Mouse (Mus musculus): ENCODE measurements around the gene Arvcf.

Arvcf gene

DNA sequence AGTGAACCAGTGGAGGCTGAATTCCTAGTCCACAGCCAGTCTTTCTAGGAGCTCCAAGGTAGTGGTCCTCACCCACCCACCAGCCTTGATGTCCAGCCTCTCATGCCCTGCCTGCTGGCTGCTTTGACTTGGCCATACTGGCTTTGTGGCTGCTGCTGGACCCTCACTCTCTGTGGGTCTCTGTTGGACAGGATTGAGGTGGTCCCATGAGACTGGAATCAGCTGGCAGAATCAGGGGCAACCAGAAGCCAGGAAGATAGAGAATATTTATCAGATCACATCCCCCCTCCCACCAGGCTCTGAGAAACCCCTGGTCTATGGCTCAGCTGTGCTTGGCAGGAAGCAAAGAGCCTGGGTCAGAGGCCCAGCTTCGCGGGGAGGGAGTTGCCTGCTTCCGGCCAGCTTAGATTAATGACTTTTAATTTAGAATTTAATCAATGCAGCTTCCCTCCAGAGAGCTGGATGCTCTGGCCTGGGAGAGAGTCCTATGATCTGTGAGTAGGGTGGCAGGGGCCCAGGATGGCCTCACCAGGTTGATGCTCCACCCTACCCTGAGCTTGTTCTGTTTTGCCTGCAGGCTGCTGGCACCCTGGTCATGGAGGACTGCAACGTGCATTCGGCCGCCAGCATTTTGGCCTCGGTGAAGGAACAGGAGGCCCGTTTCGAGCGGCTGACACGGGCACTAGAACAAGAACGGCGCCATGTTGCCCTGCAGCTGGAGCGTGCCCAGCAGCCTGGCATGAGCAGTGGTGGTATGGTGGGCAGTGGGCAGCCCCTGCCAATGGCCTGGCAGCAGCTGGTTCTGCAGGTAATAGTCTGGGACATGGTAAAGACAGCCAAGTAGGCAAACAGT lies 40.8 kb downstream of the Arvcf start:
- DNase-seq (ENCODE audit: low spot score): no peak

DNA sequence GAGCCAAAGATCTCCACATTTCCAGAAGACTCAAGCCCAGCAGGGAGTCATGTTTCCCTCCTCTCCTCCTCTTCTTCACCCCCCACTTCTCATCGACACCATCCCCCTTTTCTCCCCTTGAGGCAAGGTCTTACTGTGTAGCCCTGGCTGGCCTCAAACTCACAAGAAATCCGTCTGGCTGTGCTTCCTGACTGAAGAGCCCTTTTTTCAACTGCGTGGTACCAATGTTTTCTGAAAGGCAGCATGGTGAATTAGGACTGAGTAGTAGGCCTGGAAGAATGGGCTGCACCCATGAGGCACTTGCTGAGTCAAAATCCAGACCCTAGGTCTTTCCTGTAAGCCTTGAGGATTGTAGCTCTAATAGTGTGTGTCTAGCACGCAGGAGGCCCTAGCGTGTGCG lies 42.4 kb downstream of the Arvcf start:
- no peak for DNase-seq (ENCODE audit: low spot score)

DNA sequence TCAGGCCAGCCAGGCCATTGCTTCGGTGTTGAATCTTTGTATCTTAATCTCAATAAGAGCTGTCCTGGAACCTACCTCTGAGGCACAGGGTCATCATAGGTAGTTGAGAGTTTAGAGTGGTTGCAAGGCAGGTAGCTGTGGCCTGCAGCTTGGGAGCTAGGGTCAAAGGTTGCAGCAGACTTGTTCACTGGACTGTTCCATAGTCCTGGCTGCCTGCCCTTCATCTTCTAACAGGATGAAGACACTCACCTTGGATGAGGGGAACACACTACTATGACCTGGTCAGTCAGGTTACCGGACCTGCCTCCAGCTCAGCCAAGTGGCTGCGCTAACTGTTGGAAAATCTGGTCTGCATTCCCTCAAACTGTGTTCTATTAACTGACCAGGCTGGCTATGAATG lies 43.1 kb downstream of the Arvcf start:
- no peak for DNase-seq (ENCODE audit: low spot score)

DNA sequence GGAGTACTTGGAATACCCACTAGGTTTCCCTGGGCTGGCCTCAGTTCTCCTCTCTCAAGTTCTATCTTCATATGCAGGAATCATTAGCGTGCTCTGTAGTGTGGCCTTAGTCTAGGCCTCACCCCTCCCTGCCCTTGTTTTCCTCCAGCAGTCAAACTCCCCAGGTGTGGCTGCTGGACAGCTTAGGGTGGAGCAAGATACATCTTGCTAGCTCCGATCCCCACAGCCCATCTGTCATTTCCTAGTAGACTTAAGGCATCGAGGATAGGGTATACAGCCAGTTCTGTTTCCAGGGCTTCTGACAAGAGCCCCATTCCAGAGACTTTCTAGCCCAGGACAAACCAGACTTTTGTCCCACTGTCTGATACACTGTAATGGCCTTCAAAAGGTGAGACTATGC lies 43.7 kb downstream of the Arvcf start:
- no peak for DNase-seq (ENCODE audit: low spot score)

DNA sequence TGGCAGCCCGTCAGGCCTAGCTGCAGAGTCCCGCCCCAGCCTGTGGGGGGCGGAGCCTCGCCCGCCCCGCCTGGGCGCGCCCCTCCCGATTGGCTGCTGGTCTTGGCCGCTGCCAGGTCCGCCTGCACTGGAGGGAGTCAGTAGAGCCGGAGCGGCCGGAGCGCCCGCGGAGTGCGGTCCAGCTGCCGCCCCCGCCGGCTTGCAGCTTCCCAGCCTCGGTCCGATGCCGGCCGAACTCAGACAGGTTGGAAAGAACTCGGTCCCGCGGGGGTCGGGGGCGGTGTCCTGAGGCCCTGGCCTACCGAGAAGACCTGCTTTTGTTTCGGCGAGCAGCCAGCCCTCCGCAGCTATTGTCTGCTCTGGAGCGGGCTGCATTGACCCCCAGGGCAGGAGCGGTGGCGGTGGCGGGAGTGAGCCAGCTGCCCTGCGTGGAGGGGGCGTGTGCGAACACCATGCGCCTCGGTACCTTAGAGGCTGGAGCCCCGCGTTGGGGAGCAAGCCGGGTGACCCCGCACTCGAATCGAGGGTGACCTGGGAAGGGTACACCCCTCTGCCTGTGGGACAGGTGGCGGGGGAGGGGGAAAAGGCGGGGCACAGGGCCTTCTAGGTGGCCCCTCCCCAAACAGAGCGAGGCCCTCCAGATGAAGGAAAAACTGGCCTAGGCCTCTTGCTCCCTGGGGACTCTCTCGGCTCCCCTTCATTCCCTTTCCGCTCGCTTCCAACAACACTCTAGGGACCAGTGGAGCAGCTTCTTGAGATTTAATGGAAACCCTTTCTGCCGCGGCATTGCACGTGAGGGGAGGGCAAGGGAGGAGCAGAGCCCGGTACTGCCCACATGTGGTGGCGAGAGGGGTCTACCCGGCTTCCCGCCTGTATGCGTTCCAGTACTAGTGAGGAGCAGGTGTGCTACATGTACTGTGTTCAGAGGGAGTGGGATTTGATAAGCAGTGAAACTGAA lies 44.8 kb downstream of the Arvcf start:
- DNase-seq (ENCODE audit: low spot score): peak; percentile 69

DNA sequence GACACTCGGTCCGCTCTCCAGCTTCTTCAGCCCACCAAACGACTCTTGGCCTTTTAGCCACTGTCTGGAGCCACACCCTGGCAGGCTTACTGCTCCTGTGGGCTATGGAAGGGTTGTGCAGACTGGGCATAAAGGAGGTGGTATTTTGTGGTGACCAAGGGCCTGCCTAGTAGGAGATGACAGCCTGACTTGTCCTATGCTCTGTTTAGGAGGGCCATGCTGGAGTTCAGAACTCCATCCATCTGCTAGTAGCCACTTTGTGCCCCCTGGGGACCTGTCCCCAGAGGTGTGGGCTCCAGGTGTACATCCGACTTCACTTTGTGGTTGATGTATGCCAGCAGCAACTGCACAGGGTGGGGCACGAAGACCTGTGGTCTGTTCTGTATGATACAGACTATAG lies 45.6 kb downstream of the Arvcf start:
- DNase-seq (ENCODE audit: low spot score): no peak

DNA sequence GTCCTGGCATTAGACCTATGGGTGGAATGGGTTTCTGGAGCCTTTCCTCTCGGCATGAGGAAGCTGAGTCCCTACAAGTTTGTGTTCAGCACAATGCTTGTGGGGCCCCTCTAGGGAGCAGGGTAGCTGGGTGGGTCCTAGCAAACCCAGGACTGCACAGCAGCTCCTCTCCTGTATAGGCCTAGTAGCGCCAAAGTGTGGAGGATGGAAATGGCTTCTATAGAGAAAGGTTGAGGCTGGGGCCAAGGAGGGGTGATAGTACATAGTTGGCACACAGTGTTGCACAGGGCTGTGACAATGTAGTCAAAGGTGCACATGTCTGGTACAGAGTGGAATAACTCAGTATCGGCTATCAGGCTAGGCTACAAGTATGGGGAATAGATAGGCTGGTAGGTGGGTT lies 46.1 kb downstream of the Arvcf start:
- no peak for DNase-seq (ENCODE audit: low spot score)

DNA sequence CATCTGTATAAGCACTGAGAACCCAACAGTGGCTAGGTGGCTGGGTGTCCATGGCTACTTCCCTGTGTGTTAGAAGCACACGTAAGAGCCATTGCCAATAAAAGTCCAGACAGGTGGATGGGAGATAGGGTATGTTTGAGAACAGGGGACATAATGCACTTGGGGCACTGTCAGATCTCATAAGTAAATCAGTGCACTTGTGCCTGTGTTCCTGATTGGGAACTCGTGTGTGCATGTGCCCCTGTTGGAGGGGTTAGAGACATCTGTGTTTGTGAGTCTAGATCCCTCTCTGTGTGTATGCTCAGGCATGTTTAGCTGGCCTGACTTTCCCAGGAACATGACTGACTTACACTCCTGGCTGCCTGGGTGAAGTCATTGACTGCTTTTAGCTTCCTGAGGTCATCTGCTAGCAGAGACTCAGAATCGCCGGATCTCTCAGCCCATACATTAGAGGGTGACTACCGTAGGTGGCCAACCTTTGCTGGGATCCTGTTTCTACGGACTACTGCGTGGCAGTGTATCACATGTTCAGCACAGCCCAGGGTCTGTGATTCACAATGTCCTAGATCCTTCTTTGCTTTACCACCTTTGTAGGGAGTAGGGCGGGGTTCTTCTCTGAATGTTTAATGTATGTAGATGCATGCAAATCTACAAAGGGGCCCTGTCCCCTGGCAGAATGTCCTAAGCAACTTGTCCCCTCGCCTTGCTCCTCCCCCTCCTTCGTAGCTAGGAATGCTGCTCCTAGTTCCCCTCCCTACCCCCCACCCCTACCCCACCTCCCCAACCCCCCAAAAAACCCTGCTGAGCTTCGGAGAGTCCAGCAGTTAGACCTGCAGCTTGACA lies 47.0 kb downstream of the Arvcf start:
- no peak for DNase-seq (ENCODE audit: low spot score)

DNA sequence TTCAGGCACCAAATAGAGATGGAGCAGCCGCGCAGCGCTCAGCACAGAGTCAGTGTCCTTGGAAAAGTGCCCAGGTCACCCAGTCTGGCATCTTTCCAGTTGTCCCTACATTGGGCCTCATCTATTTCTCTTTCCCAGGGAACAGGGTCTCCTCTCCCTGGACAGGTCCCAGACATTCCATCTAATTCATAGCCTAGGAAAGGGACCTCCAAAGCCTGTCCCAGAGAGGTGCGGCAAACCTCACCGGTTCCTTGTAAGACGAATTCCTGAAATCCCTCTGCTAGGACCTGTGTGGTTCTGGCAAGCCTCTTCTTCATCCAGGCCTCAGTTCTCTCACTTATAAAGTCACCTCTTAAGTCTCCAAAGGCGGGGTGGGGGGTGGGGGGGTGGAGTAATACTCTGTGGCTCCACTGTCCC lies 47.6 kb downstream of the Arvcf start:
- no peak for DNase-seq (ENCODE audit: low spot score)

DNA sequence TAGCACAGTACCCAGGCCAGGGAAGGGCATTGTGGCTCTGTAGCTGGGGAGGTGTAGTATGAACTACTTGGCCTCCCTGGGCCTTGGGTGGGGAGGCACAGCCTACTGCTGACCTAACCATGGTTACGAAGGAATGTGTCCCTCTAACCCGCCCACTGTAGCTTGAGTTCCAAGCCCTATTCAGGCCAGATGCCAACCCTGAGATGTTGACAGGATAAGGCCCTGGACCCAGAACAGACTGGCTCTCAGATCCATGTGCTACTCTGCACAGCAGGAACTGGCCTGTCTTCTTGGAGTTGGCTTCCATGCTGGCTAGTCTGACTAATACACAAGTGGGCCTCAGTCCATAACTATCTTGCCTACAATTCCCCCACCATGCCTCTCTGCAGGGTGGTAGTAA lies 48.2 kb downstream of the Arvcf start:
- no peak for DNase-seq (ENCODE audit: low spot score)

DNA sequence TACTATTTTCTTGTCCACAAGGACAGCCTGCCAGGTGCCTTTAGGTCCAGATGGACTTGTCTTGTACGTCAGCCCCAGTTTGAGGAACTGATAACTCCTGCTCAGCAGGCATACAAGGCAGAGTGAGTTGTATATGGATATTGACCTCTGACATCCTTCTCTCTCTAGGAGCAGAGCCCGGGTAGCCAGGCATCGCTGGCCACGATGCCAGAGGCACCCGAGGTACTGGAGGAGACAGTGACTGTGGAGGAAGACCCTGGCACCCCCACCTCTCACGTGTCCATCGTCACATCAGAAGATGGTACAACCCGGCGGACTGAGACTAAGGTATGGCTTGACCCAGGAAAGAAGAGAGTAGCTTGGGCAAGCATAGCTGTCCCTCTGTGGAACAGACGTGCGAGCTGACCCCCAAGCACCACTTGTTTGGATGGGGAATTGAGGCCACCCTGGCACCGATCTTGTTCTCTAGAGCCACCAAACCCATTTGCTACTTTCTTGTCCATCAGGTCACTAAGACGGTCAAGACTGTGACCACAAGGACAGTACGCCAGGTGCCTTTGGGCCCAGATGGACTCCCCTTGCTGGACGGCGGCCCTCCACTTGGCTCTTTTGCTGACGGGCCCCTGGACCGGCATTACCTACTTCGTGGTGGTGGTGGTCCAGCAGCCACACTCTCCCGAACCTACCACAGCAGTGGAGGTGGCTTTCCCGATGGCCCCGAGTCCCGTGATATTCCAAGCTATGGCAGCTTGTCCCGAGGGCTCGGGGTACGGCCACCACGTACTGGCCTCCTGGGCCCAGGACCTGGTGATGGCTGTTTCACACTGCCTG lies 49.0 kb downstream of the Arvcf start:
- DNase-seq (ENCODE audit: low spot score): no peak

DNA sequence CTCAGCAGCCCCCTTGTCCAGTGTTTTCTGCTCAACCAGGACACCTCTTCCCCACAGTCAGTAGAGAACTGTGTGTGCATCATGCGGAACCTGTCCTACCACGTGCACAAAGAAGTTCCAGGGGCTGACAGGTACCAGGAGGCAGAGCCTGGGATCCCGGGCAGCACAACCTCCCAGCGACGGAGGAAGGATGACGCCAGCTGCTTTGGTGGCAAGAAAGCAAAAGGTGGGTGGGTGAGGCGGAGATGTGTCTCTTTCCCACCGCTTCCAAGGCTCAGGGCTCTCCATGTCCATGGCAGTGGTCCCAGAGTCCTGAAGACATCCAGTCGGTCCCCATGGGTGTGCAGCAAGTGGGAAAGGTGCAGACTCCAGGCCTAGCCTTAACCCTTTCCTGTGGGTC lies 52.0 kb downstream of the Arvcf start:
- no peak for DNase-seq (ENCODE audit: low spot score)

DNA sequence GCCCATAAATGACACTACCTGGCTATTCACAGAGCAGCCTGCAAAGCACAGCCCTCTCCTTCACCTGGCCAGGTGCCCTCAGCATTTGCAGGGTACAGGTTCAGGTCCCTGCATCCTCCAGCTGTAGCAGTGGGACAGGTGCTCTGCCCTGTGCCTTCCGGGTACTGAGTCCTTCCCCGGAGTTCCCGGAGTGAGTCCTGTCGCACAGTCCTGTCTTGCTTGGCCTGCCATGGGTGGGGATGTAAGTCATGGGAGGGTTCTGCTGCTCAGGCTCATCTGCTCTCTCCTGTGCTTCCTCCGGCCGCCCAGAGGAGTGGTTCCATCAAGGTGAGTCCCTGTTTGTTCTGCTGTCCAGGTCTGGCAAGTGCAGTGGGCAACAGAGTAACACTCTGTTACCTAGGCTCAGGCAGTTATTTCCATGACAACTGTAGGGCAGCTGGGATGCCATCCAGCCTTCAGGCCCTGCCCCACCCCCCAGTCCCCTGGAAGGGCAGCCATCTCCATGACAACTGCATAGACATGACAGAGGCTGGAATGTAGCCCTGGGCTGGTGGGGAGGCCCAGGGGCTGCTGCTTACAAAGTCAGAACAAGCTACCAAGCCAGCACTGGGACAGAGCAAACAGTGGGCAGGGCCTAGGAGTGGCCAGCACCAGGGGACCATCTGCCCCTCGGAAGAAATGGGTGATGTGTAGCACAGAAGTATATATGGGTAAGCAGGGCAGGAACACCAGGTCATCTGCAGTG lies 52.7 kb downstream of the Arvcf start:
- no peak for DNase-seq (ENCODE audit: low spot score)

DNA sequence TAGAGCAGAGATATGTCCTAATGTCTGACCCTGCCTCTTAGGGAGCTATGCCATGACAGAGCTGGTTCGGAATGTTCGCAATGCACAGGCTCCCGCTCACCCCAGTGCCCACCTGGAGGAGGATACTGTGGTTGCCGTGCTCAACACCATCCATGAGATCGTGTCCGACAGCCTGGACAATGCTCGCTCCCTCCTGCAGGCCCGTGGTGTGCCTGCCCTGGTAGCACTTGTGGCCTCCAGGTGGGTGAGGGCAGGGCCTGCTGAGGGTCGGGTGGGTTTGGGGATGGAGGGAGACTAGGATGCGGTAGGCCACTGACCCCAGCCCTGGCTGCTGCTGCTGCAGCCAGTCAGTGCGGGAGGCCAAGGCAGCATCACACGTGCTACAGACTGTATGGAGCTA lies 55.3 kb downstream of the Arvcf start:
- no peak for DNase-seq (ENCODE audit: low spot score)

DNA sequence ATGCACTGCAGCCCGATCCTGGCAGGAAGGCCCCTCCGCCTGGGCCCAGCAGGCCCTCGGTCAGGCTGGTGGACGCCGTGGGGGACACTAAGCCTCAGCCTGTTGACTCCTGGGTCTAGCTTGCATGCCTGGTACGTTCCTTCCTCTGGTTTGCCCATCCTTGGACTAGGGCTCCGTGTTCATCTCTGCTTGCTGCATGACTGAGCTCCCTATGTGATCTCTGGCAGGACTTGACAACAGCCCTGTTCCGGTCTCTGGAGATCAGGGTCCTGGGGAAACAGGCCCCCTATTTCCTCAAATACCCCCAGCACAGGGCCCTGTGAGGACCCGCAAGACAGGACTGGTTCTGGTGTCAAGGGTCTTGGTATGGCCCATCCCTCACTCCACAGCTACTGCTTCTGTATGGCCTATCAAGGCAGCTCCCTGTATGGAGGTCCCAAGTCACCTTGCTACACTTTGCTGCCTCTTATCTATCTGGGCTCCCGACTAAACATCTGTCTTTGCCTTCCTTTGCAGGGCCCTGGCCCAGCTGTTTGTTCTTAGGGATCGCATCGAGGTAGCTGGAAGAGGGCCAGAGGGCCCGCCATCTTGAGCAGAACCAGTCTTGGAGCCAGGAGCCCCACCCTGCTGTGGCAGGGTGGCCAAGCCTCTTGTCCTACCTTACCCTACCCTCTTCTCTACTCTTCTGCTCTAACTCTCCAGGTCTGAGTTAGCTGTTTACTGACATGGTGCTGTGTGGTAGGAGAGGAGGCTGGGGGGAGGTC lies 57.3 kb downstream of the Arvcf start:
- DNase-seq (ENCODE audit: low spot score): no peak

DNA sequence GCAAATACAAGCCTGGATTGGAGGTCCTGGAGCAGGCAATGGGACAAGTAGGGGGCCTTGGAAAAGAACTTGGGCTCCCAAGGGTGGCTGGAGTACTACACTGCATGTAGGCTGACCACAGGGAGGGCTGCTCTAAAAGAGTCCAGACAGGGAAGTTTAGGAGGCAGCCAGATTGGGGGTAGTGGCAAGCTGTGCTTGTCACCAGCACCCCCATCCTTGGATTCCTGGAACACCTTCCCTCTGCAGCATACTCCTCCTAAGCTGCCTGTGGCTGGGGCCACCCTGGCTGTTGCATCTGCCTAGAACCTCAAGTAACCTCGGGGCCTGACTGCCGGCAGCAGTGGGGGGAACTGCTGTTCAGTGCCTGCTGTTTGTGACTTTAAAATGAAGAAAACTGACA lies 57.9 kb downstream of the Arvcf start:
- DNase-seq (ENCODE audit: low spot score): no peak

DNA sequence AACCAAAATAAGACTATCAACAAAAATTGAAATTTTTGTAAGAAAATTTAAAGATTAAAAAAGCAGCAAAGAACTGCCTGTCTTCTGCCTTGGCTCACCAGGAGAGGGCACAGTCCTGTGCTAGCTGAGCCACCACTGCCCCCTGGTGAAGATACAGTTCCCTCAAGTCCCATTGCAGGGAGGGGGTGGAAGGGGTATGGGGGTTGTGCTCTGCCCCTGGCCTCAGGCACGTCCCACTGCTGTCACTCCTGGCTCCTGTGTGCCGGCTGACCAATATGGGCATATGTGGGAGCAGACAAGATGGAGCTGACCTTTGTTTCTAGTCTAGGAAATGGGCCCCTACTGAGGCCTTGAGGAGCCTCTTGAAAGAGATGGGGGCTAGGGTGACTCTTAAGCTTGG lies 58.3 kb downstream of the Arvcf start:
- DNase-seq (ENCODE audit: low spot score): no peak

DNA sequence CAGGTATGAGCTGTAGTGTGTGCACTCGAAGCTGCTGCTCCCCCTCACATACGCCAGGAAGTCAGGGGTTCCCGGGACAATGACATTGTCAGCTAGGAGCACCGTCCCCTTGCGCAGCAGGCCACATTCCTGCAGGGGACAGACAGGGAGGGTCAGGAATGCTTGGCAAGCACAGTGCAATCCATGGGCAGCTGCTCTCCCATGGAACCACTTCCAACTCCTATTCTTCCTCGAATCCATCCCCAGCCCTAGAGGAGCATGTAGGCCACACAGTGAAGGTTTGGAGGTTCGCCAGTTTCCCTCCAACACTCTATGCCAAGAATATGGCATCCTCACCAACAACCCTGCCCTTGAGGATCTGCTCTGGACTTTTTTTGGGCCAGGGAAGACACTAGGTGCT lies 59.9 kb downstream of the Arvcf start:
- no peak for DNase-seq (ENCODE audit: low spot score)

DNA sequence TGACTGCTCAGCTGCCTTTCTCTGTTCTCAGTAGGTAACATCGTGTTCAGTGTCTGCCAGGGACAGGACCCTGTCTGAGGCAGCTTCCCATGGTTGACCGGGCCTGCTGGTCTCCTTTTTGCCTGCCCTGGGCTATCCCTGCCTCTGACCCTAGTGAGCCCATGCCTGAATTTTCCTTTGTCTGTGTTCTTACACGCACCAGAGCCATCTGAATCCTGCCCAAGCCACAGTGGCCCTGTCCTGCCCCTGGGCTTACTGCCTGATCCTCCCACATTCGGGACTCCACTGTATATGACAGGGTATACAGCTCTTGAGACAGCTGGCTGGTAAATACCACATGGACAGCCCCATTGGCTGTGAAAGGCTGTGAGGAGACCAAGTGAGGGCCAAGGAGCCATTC lies 61.8 kb downstream of the Arvcf start:
- DNase-seq (ENCODE audit: low spot score): no peak

DNA sequence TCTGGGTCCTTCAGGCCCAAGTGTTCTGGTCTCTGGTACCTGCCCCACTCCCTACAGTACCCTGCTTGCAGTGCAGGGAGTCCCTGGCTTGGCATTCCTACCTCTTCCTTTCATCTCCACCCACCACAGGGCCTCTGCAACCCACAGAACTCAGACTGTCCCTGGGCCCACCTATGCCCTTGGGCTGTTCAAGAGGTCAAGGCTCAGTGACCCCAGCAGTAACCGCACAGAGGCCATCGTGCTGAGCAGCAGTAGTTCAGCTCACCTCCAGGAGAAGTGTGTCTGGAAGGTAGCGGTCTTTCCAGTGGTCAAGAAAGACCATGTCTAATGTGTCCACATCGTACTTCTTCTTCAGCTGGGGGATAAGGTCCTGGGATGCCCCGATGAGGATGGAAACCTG lies 62.4 kb downstream of the Arvcf start:
- no peak for DNase-seq (ENCODE audit: low spot score)
